Mouse (Mus musculus) forebrain, embryonic 15.5 days (tissue): ENCODE measurements around the gene Notch2. TPM values are rescaled to one million over a fixed set of nuclear protein-coding genes. Genes with fewer than 3 reads are reported as not detected.
"Not testable (repeated sequence)": the region's sequence is repeated elsewhere in the genome, so short reads cannot be mapped to it uniquely, and the experiment has no call there.

Experiments used
- ATAC-seq: fragments of 200-750 bp; cut with Nextera tagmentation; replicated peaks from 2 replicates; pipeline ENCODE4 v1.8.0; 2017; ENCODE audit warnings: mild to moderate bottlenecking, moderate TSS enrichment, moderate library complexity
- H3K27ac ChIP-seq: fragments of 300-500 bp; sonication (generic); replicated peaks from 2 replicates; pipeline ENCODE4 v1.5.1; 2015; ENCODE audit warnings: mild to moderate bottlenecking, inconsistent platforms
- H3K27me3 ChIP-seq: fragments of 300-500 bp; sonication (generic); 2 replicates; pipeline ENCODE4 v1.6.1; 2015; ENCODE audit warnings: inconsistent platforms
- H3K36me3 ChIP-seq: fragments of 300-500 bp; sonication (generic); 2 replicates; pipeline ENCODE4 v1.6.1; 2015; ENCODE audit warnings: mild to moderate bottlenecking, inconsistent platforms
- H3K4me1 ChIP-seq: fragments of 300-500 bp; sonication (generic); 2 replicates; pipeline ENCODE4 v1.6.1; 2015; ENCODE audit warnings: inconsistent platforms
- H3K4me2 ChIP-seq: fragments of 300-500 bp; sonication (generic); replicated peaks from 2 replicates; pipeline ENCODE4 v1.6.1; 2015; ENCODE audit warnings: mild to moderate bottlenecking, inconsistent platforms
- H3K4me3 ChIP-seq: fragments of 300-500 bp; sonication (generic); 2 replicates; pipeline ENCODE4 v1.5.1; 2015; ENCODE audit warnings: mild to moderate bottlenecking, inconsistent platforms
- H3K9ac ChIP-seq: fragments of 300-500 bp; sonication (generic); replicated peaks from 2 replicates; pipeline ENCODE4 v1.6.1; 2015; ENCODE audit warnings: mild to moderate bottlenecking, inconsistent platforms
- H3K9me3 ChIP-seq: fragments of 300-500 bp; sonication (generic); 2 replicates; pipeline ENCODE4 v1.6.1; 2016; ENCODE audit warnings: inconsistent platforms
- WGBS: fragments of 180-500 bp; shearing (Covaris S2); methylation state at CpG from one replicate; pipeline ENCODE4 v1.1.7; 2015; ENCODE audit warnings: mixed read lengths; 5-methylcytosine and 5-hydroxymethylcytosine counted together
- polyA plus RNA-seq: library from polyadenylated mRNA; unstranded; fragments of >200 nt; fragmentation: Nextera tagmentation; extraction: Ambion mirVana; gene quantifications from 2 replicates; pipeline ENCODE4 v1.2.1, GENCODE M21; 2015

The Notch2 gene
- polyA plus RNA-seq, 1 experiment from 2014 or later, result 17.8 TPM

GRCm38 (mm10) chr3:98049671-98050070 is 36.3 kb downstream of the Notch2 start:
- 75% methylated on average over 1 of the region's 1 CpGs for WGBS
- no peaks in the 10 kb centered on the region for H3K27me3 ChIP-seq
- no peak overlapping the region for H3K4me2 ChIP-seq
- ATAC-seq, result no peak
- H3K4me1 ChIP-seq, result peaks cover 47% of the 10 kb centered on the region
- no peak overlapping the region for H3K27ac ChIP-seq
- no peaks in the 10 kb centered on the region for H3K36me3 ChIP-seq
- H3K9me3 ChIP-seq, result no peaks in the 10 kb centered on the region
- H3K4me3 ChIP-seq, result no peak overlapping the region
- no peak overlapping the region for H3K9ac ChIP-seq

GRCm38 (mm10) chr3:98050086-98050485 is 36.8 kb downstream of the Notch2 start:
- H3K27me3 ChIP-seq, H3K4me2 ChIP-seq, H3K36me3 ChIP-seq, H3K9me3 ChIP-seq, H3K4me3 ChIP-seq, ATAC-seq, H3K27ac ChIP-seq, H3K9ac ChIP-seq: not testable (repeated sequence)
- WGBS, result 92% methylated on average over 7 of the region's 7 CpGs
- peaks cover 51% of the 10 kb centered on the region for H3K4me1 ChIP-seq

GRCm38 (mm10) chr3:98050492-98051406 is 37.4 kb downstream of the Notch2 start:
- Histone ChIP-seq H3K27me3 (no peaks in the 10 kb centered on the region), H3K4me3 (no peak overlapping the region), H3K27ac (no peak overlapping the region), H3K36me3 (no peaks in the 10 kb centered on the region), H3K4me1 (peaks cover 51% of the 10 kb centered on the region), H3K9me3 (no peaks in the 10 kb centered on the region), H3K9ac (no peak overlapping the region), H3K4me2 (no peak overlapping the region)
- no peak for ATAC-seq
- WGBS, result 34% methylated on average over 14 of the region's 14 CpGs

- H3K4me3 ChIP-seq, result no peak overlapping the region
- H3K27me3 ChIP-seq, result no peaks in the 10 kb centered on the region
- H3K36me3 ChIP-seq, result no peaks in the 10 kb centered on the region
- H3K27ac ChIP-seq, result no peak overlapping the region
- H3K9me3 ChIP-seq, result no peaks in the 10 kb centered on the region
- H3K9ac ChIP-seq, result no peak overlapping the region
- ATAC-seq, result no peak; the same call in 1 of the 2 replicates
- no peak overlapping the region for H3K4me2 ChIP-seq
- 24% methylated on average over 16 of the region's 16 CpGs for WGBS
- H3K4me1 ChIP-seq, result peaks cover 53% of the 10 kb centered on the region
These were observed 38.2 kb downstream of the Notch2 start for GRCm38 (mm10) chr3:98051407-98051968.

- WGBS, result 75% methylated on average over 16 of the region's 16 CpGs
- Histone ChIP-seq H3K9me3 (no peaks in the 10 kb centered on the region), H3K4me1 (peaks cover 52% of the 10 kb centered on the region), H3K4me2 (no peak overlapping the region), H3K27me3 (no peaks in the 10 kb centered on the region), H3K4me3 (no peak overlapping the region), H3K27ac (peak overlapping the region; percentile 52; the same call in 1 of the 2 replicates), H3K36me3 (no peaks in the 10 kb centered on the region), H3K9ac (no peak overlapping the region)
- ATAC-seq, result no peak
These were observed 39.4 kb downstream of the Notch2 start for GRCm38 (mm10) chr3:98052507-98053430.

GRCm38 (mm10) chr3:98053817-98054216 is 40.5 kb downstream of the Notch2 start:
- H3K9me3 ChIP-seq, result no peaks in the 10 kb centered on the region
- 64% methylated on average over 1 of the region's 1 CpGs for WGBS
- no peak overlapping the region for H3K4me3 ChIP-seq
- peaks cover 52% of the 10 kb centered on the region for H3K4me1 ChIP-seq
- H3K36me3 ChIP-seq, result no peaks in the 10 kb centered on the region
- no peaks in the 10 kb centered on the region for H3K27me3 ChIP-seq
- no peak overlapping the region for H3K9ac ChIP-seq
- no peak overlapping the region for H3K4me2 ChIP-seq
- no peak overlapping the region for H3K27ac ChIP-seq
- ATAC-seq, result no peak

GRCm38 (mm10) chr3:98054334-98055007 is 41.1 kb downstream of the Notch2 start:
- Histone ChIP-seq H3K27ac (peak overlapping the region; percentile 9; the same call in 1 of the 2 replicates), H3K9ac (no peak overlapping the region), H3K27me3 (no peaks in the 10 kb centered on the region), H3K4me3 (no peak overlapping the region), H3K4me1 (peaks cover 54% of the 10 kb centered on the region), H3K36me3 (no peaks in the 10 kb centered on the region), H3K9me3 (no peaks in the 10 kb centered on the region), H3K4me2 (no peak overlapping the region)
- 64% methylated on average over 8 of the region's 8 CpGs for WGBS
- ATAC-seq, result 0 out of 2 replicates have a peak, but pooled peaks have one; percentile 14

- ATAC-seq, result no peak
- 37% methylated on average over 6 of the region's 6 CpGs for WGBS
- H3K27ac ChIP-seq, result 0 out of 2 replicates have a peak overlapping the region, but pooled peaks have one; percentile 9
- H3K4me3 ChIP-seq, result no peak overlapping the region
- no peak overlapping the region for H3K9ac ChIP-seq
- no peak overlapping the region for H3K4me2 ChIP-seq
- H3K27me3 ChIP-seq, result no peaks in the 10 kb centered on the region
- no peaks in the 10 kb centered on the region for H3K36me3 ChIP-seq
- no peaks in the 10 kb centered on the region for H3K9me3 ChIP-seq
- H3K4me1 ChIP-seq, result peaks cover 55% of the 10 kb centered on the region
These were observed 41.6 kb downstream of the Notch2 start for GRCm38 (mm10) chr3:98055008-98055345.

GRCm38 (mm10) chr3:98055808-98056728 is 42.7 kb downstream of the Notch2 start:
- Histone ChIP-seq H3K36me3 (no peaks in the 10 kb centered on the region), H3K4me1 (peaks cover 63% of the 10 kb centered on the region), H3K27ac (peak overlapping the region; percentile 15; the same call in 1 of the 2 replicates), H3K4me3 (no peak overlapping the region), H3K4me2 (no peak overlapping the region), H3K27me3 (no peaks in the 10 kb centered on the region), H3K9me3 (no peaks in the 10 kb centered on the region), H3K9ac (no peak overlapping the region)
- ATAC-seq, result no peak
- WGBS, result 90% methylated on average over 20 of the region's 20 CpGs

GRCm38 (mm10) chr3:98056956-98057365 is 43.6 kb downstream of the Notch2 start:
- Histone ChIP-seq H3K4me1 (peaks cover 63% of the 10 kb centered on the region), H3K4me3 (no peak overlapping the region), H3K27ac (no peak overlapping the region), H3K36me3 (no peaks in the 10 kb centered on the region), H3K4me2 (no peak overlapping the region), H3K27me3 (no peaks in the 10 kb centered on the region), H3K9me3 (no peaks in the 10 kb centered on the region), H3K9ac (no peak overlapping the region)
- ATAC-seq, result no peak
- WGBS, result 87% methylated on average over 6 of the region's 6 CpGs

GRCm38 (mm10) chr3:98059076-98059475 is 45.7 kb downstream of the Notch2 start:
- Histone ChIP-seq H3K9me3 (no peaks in the 10 kb centered on the region), H3K4me1 (peaks cover 68% of the 10 kb centered on the region)

More at GRCm38 (mm10) chr3:98059076-98059475, 45.7 kb downstream of the Notch2 start:
- no peak for ATAC-seq
- no peak overlapping the region for H3K27ac ChIP-seq
- H3K27me3 ChIP-seq, result no peaks in the 10 kb centered on the region
- no peak overlapping the region for H3K9ac ChIP-seq
- no peaks in the 10 kb centered on the region for H3K36me3 ChIP-seq
- 92% methylated on average over 4 of the region's 4 CpGs for WGBS
- no peak overlapping the region for H3K4me3 ChIP-seq
- H3K4me2 ChIP-seq, result no peak overlapping the region
